Mouse (Mus musculus) Patski (cell line): ENCODE data around the gene Ildr2. TPM values are rescaled to one million over a fixed set of nuclear protein-coding genes. Genes with fewer than 3 reads are reported as not detected.

Experiments
- ATAC-seq: fragments of 100-300 bp; one replicate; pipeline ENCODE4 v1.8.0; 2021
- CTCF ChIA-PET: fragments of 350-600 bp; sonication (Branson Sonifier 250); formaldehyde crosslinking; loops from one replicate; lab custom pipeline; 2022; ENCODE audit warnings: inconsistent platforms; lab: Charles Lee
- POLR2A ChIA-PET: fragments of 350-600 bp; sonication (Branson Sonifier 250); formaldehyde crosslinking; loops from one replicate; lab custom pipeline; 2022; ENCODE audit warnings: antibody characterized with exemption, inconsistent platforms; lab: Charles Lee
- DNase-seq: peaks from one replicate; pipeline ENCODE4 v3.0.0-alpha.2; 2011; ENCODE audit warnings: low read depth, low spot score
- H3K27me3 ChIP-seq: fragments of 371-371 bp; one replicate; pipeline ENCODE4 v1.5.1; 2021
- CTCF ChIP-seq: fragments of 100-300 bp; IDR thresholded peaks from one replicate; pipeline ENCODE4 v1.5.1; 2021
- in situ Hi-C: fragments of 300-500 bp; cut with MboI; formaldehyde crosslinking; loops from 3 replicates; pipeline ENCODE4 v1.11.1; 2018; ENCODE audit warnings: low pct_unique_long_range_greater_than_20kb, mixed read lengths
- polyA plus RNA-seq: library from polyadenylated mRNA; unstranded; gene quantifications from one replicate; pipeline ENCODE4 v1.2.3, GENCODE M21; 2021

The Ildr2 gene
- polyA plus RNA-seq, 1 experiment from 2014 or later, result 4.2 TPM

DNA sequence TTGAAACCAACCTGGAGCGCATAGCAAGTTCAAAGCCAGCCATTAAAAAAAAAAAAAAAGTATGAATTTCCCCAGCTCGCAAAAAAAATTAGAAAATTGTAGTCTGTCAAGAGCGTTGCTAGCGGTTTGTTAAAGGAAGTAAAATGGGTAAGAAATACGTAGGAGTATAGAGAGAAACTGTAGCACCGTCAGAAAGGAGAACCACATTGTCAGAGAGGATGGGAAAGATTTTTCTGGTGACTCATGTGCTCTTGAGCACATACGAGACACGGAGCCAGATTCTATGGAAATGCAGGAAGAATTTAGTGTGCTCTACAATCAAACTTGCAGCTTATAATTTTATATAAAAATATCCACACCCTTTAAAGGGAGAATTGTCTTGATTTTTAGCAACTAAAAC lies 45.9 kb downstream of the Ildr2 start:
- TF ChIP-seq CTCF, result no peak
- ChIA-PET CTCF (interaction anchor here (1.3 kb wide), 1 partner anchor 14 kb away, joined by 3 read pairs; no protein-coding TSS in a partner anchor), POLR2A (no interaction called here)
- H3K27me3 ChIP-seq, result no peaks in the 10 kb centered on the region
- DNase-seq (no peak), ATAC-seq (no peak)
- in situ Hi-C loops, result no loop called here

DNA sequence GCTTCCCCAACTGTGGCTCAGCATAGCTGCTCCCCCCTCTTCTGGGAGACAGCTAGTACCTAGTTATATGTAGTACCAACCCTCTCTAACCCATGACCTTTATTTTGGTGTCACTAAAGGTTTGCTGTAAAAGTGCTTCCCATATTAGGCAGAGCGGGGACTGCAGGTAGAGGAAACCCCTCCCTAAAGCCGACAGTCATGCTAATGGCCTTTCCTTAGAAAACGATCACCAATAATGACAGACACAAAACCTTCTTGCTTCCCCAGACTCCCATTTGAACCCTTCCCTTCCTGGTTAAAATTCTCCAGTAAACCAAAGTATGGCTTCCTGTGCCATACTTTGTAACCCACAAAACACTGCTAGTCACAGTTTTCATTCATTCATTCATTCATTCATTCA lies 46.6 kb downstream of the Ildr2 start:
- ChIA-PET CTCF (no interaction called here), POLR2A (no interaction called here)

DNA sequence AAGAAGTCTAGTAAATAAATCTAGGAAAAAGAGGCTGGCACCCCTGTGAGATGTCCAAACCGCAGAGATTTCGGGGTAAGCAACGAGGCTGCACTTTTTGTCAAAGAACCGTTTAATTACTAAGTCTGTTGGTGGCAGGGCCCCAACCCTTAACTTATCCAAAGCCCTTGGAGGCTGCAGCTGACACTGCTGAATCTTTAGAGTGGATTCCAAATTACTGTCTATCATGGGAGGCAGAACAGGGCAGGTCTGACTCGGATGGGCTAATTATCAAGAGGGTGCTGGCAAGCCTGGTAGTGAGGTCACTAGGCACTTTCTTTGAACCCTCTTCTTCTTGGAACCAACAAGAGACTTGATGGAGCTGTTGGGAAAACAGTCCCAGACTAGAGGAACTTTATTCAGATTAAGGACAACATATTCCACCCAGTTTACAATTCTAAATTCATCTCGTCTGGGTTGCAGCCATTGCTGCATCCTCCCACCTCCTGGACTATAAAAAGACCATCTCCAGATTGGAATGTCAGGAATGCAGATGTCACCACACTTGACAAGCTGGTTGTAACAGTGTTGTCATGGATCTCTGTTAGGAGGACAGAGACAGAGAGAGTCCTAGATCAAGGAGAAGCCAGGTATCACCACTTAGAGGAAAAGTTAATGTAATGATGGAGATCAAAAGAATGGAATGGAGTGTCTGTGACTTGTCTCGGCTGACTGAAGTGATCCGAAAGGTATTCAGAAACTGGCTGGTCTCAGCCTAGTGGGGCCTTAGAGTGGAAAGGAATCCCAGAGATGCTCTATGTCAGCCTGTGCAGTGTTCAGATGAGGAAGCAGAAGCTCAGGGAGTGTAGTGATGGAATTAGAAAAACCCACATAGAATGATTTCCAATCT lies 50.7 kb downstream of the Ildr2 start:
- ATAC-seq (peak; percentile 68), DNase-seq (peak; percentile 20)
- POLR2A ChIA-PET, result no interaction called here
- CTCF ChIA-PET, result no interaction called here
- in situ Hi-C loops, result no loop called here
- no peaks in the 10 kb centered on the region for H3K27me3 ChIP-seq
- TF ChIP-seq CTCF, result no peak

More for the DNA sequence above, 46.6 kb downstream of the Ildr2 start:
- ATAC-seq (no peak), DNase-seq (no peak)
- no peaks in the 10 kb centered on the region for H3K27me3 ChIP-seq
- in situ Hi-C loops, result no loop called here
- no peak for TF ChIP-seq CTCF

DNA sequence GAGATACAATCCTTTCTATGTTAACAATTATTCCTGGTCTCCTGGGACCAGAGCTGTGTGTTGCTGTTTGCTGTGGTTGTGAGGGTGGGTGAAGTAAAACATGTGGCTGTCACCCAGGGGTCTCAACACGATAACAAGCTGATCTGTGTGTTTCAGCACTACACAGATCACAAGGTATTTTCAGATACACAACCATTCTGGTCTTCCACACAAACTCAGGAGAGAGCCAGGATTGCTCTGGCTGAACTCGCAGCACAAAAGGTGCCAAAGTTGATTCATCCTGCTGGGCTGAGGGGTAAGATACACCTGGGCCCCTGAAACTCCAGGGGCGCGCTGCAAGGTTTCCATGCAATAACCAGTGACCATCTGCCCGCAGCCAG lies 54.5 kb downstream of the Ildr2 start:
- H3K27me3 ChIP-seq, result no peaks in the 10 kb centered on the region
- ATAC-seq (no peak), DNase-seq (no peak)
- in situ Hi-C loops, result no loop called here
- ChIA-PET CTCF (no interaction called here), POLR2A (no interaction called here)
- no peak for TF ChIP-seq CTCF

DNA sequence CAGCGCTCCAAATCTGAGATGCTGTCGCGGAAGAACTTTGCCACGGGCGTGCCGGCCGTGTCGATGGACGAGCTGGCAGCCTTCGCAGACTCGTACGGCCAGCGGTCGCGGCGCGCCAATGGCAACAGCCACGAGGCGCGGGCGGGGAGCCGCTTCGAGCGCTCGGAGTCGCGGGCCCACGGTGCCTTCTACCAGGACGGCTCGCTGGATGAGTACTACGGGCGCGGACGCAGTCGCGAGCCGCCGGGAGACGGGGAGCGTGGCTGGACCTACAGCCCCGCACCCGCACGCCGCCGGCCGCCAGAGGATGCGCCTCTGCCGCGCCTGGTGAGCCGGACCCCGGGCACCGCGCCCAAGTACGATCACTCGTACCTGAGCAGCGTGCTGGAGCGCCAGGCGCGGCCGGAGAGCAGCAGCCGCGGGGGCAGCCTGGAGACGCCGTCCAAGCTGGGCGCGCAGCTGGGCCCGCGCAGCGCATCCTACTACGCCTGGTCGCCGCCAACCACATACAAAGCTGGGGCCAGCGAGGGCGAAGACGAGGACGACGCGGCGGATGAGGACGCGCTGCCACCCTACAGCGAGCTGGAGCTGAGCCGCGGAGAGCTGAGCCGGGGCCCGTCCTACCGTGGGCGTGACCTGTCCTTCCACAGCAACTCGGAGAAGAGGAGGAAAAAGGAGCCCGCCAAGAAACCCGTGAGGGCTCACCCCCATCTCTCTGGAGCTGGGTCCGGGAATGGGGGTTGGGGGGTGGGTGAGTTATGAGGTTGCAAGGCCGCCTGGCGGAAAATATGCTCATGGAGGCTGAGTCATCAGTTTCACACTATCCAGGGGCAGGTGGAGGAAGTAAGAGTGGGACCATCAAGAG lies 55.1 kb downstream of the Ildr2 start:
- ChIA-PET POLR2A (no interaction called here), CTCF (interaction anchor here (1.4 to 1.7 kb wide), 2 partner anchors 10 to 55 kb away, joined by 4 read pairs; partner anchors contain the start of gene Ildr2)
- in situ Hi-C loops, result no loop called here
- no peak for TF ChIP-seq CTCF
- no peaks in the 10 kb centered on the region for H3K27me3 ChIP-seq
- no peak for DNase-seq
- ATAC-seq, result no peak

DNA sequence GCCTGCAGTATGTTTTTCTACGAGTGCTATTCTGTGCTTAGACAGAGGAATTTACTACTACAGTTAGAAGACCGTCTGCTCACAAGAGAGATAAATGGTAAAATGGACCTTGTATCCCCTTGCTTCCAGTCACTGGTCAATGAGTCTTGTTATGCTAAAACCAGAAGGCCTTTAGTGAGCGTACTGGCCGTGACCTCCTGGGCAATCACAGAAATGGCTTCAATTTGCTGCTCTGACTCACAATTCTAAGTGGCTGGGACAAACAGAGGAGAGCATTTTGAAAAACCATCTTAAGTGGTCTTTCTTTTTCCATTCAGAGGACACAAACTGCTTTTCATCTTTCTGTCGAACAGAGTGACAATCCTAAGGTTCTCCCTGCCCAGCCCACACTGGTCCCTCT lies 57.2 kb downstream of the Ildr2 start:
- no peaks in the 10 kb centered on the region for H3K27me3 ChIP-seq
- CTCF ChIA-PET, result interaction anchor here (1.7 kb wide), 1 partner anchor 8 kb away, joined by 4 read pairs; no protein-coding TSS in a partner anchor
- in situ Hi-C loops, result loop anchor here (5.0 kb wide), 1 partner anchor 94 kb away; no protein-coding TSS in a partner anchor
- ATAC-seq (no peak), DNase-seq (no peak)
- no peak for TF ChIP-seq CTCF
- POLR2A ChIA-PET, result no interaction called here

DNA sequence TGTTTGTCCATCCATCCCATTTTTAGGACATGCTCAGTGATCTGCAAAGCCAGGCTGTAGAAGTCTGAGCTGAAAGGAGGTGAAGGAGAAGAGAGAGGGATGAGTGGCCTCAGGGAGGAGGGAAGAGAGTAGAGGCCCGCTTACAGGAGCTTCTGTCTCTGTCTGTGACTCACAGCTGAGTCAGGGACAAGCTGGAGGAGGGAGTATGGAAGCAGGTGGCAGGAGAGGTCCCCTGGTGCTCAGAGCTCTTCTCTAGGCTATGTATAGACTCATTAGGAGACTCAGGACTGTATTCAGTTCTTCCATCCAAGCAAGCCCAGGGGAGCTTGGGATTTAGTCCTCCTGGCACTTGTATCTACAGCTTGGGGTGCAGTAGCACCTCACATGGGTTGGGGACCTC lies 59.7 kb downstream of the Ildr2 start:
- H3K27me3 ChIP-seq, result no peaks in the 10 kb centered on the region
- in situ Hi-C loops, result loop anchor here (5.0 kb wide), 1 partner anchor 96 kb away; no protein-coding TSS in a partner anchor
- ChIA-PET CTCF (no interaction called here), POLR2A (no interaction called here)
- ATAC-seq, result no peak
- DNase-seq, result no peak
- no peak for TF ChIP-seq CTCF

DNA sequence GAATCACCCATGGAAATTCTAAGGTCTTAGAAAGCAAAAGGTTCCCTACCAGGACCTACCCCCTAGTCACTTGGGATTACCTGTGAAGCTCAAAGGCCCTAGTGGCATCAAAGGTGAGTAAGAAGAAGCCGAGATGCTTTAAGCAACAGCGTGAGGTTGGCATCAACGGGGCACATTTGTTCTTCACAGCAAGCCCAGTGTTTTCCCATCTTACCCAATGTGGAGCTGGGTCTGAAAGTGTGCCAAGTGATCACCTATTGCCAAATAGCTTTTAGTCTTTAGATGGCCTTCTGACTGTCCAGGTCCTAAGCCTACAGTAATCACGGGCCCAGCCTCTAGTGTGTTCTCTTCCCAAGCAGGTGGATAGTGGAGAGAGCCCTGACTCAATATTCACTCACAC lies 61.8 kb downstream of the Ildr2 start:
- ChIA-PET POLR2A (no interaction called here), CTCF (interaction anchor here (1.4 kb wide), 1 partner anchor 157 kb away, joined by 3 read pairs; no protein-coding TSS in a partner anchor)
- TF ChIP-seq CTCF, result no peak
- ATAC-seq, result no peak
- in situ Hi-C loops, result no loop called here
- peaks cover 3% of the 10 kb centered on the region for H3K27me3 ChIP-seq
- DNase-seq, result no peak

DNA sequence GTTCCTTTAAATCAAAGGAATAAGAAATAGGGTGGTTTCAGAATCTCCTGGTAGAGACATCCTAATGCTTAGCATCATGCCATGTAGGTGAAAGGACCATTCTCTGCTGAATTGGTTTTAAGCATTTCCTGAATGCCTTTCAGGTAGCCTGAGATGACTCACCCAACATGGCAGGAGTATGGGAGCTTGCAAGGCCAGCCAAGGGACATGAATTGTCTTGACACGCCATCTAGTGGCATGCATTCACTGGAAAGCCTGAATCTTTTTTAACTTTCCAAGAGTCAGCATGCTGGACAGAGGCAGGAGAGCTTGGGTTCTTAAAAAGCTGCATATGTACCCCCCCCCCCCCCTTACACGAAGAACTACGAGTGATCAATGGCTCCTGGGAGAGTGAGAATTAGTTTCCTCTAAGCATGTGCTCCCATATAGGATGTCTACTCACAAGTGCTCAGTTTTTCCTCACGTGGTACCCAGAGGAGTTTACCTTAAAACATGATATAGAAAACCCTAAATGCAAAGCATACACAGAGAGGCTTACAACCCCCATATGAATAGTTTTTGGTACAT lies 65.3 kb downstream of the Ildr2 start:
- DNase-seq (peak; percentile 41), ATAC-seq (no peak)
- peak; percentile 72 for TF ChIP-seq CTCF
- ChIA-PET CTCF (interaction anchor here (1.0 to 1.8 kb wide), 7 partner anchors 9 to 158 kb away, joined by 3 to 10 read pairs (median 4); no protein-coding TSS in a partner anchor), POLR2A (no interaction called here)
- in situ Hi-C loops, result no loop called here
- H3K27me3 ChIP-seq, result peaks cover 20% of the 10 kb centered on the region

DNA sequence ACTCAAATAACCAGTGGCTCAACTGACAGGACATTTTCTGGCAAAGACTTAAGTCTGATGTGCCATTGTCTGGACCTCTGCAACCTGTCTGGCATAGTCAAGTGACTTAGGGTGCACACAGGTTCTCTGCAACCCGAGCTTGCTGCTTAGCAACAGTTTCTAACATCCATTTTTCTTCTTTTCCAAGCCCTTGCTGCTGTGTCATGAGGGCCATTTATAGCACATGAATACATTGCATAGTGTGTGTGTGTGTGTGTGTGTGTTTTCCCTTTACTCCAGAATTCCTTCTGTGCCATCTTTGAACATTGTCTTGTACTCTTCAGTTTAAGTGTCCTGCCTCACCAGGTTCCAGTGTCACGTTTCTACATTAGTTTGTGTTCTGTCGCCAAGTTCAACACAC lies 72.5 kb downstream of the Ildr2 start:
- peaks cover 27% of the 10 kb centered on the region for H3K27me3 ChIP-seq
- ChIA-PET CTCF (interaction anchor here (1.1 kb wide), 1 partner anchor 34 kb away, joined by 3 read pairs; no protein-coding TSS in a partner anchor), POLR2A (no interaction called here)
- in situ Hi-C loops, result no loop called here
- TF ChIP-seq CTCF, result no peak
- no peak for ATAC-seq
- DNase-seq, result no peak
